Mouse (Mus musculus): Measurements from ENCODE around the gene Gm12216.

GRCm38 (mm10) chr11:53842161-53842581 lies 16.9 kb downstream of the Gm12216 start:
- TF ChIP-seq GATA1 (IDR thresholded peaks at IDR 0.05; ENCODE audit: low read length) (no peak), TAL1 (IDR thresholded peaks at IDR 0.05; ENCODE audit: low read length) (no peak)

Measured in erythroblast, embryonic 14.5 days (primary cell).